Mouse (Mus musculus) fibroblast of lung, adult 2 months (primary cell): ENCODE measurements around the gene Cyp4f13.
A peak's percentile ranks its signal among the peaks of the same experiment; 100 is the strongest.

ENCODE experiments used
- DNase-seq: peaks from one replicate; pipeline ENCODE4 v3.0.0-alpha.2; 2011; ENCODE audit warnings: low read depth

Cyp4f13 gene

GRCm38 (mm10) chr17:32947215-32947914 lies at the start of gene Cyp4f13:
TSS of gene Cyp4f13 (minus strand) at chr17:32947402.
- DNase-seq, result peak; percentile 83

GRCm38 (mm10) chr17:32992699-32993474 lies 45.7 kb upstream of the Cyp4f13 start, which contains the start of gene Zfp952:
TSS of gene Zfp952 (plus strand) at chr17:32993129.
- DNase-seq, result peak; percentile 92

- DNase-seq, result no peak
These were observed 44.9 kb upstream of the Cyp4f13 start for GRCm38 (mm10) chr17:32991965-32992698.

GRCm38 (mm10) chr17:32986301-32986700 lies 39.1 kb upstream of the Cyp4f13 start:
- no peak for DNase-seq

- DNase-seq, result no peak
These were observed 34.2 kb upstream of the Cyp4f13 start for GRCm38 (mm10) chr17:32981361-32981760.

GRCm38 (mm10) chr17:32965623-32966290 lies 18.6 kb upstream of the Cyp4f13 start, which contains the start of gene Zfp472:
TSS of gene Zfp472 (plus strand) at chr17:32965814.
- peak; percentile 89 for DNase-seq

GRCm38 (mm10) chr17:32965253-32965622 lies 18.0 kb upstream of the Cyp4f13 start:
- DNase-seq, result no peak

GRCm38 (mm10) chr17:32951441-32951840 lies 4.2 kb upstream of the Cyp4f13 start:
- no peak for DNase-seq

GRCm38 (mm10) chr17:32951006-32951405 lies 3.8 kb upstream of the Cyp4f13 start:
- no peak for DNase-seq

GRCm38 (mm10) chr17:32950136-32950535 lies 2.9 kb upstream of the Cyp4f13 start:
- DNase-seq, result no peak

GRCm38 (mm10) chr17:32946716-32947115 lies 486 bp downstream of the Cyp4f13 start:
- no peak for DNase-seq

GRCm38 (mm10) chr17:32944402-32945035 lies 2.7 kb downstream of the Cyp4f13 start:
- DNase-seq, result no peak

- no peak for DNase-seq
These were observed 3.5 kb downstream of the Cyp4f13 start for GRCm38 (mm10) chr17:32943661-32944060.

GRCm38 (mm10) chr17:32939831-32940230 lies 7.4 kb downstream of the Cyp4f13 start:
- no peak for DNase-seq

- no peak for DNase-seq
These were observed 19.4 kb downstream of the Cyp4f13 start for GRCm38 (mm10) chr17:32927803-32928202.

- DNase-seq, result no peak
These were observed 22.4 kb downstream of the Cyp4f13 start for GRCm38 (mm10) chr17:32924658-32925312.

- no peak for DNase-seq
These were observed 23.5 kb downstream of the Cyp4f13 start for GRCm38 (mm10) chr17:32923681-32924080.

GRCm38 (mm10) chr17:32919123-32919522 lies 28.1 kb downstream of the Cyp4f13 start:
- DNase-seq, result no peak

GRCm38 (mm10) chr17:32917131-32917530 lies 30.1 kb downstream of the Cyp4f13 start, which contains the start of gene Cyp4f14:
TSS of gene Cyp4f14 (minus strand) at chr17:32917342.
- DNase-seq, result peak; percentile 10

GRCm38 (mm10) chr17:32916075-32916474 lies 31.1 kb downstream of the Cyp4f13 start:
- no peak for DNase-seq

- no peak for DNase-seq
These were observed 41.0 kb downstream of the Cyp4f13 start for GRCm38 (mm10) chr17:32906172-32906571.
